Mouse (Mus musculus) kidney, embryonic 16.5 days (tissue): ENCODE measurements around the gene Olfr699. TPM values are rescaled to one million over a fixed set of nuclear protein-coding genes. Genes with fewer than 3 reads are reported as not detected.
"Not testable (repeated sequence)": the region's sequence is repeated elsewhere in the genome, so short reads cannot be mapped to it uniquely, and the experiment has no call there.

Source experiments
- ATAC-seq: fragments of 200-750 bp; cut with Nextera tagmentation; 2 replicates; pipeline ENCODE4 v1.8.0; 2017; ENCODE audit warnings: moderate TSS enrichment; ENCODE audit not compliant: low FRiP score, low TSS enrichment
- H3K27ac ChIP-seq: fragments of 300-500 bp; sonication (generic); 2 replicates; pipeline ENCODE4 v1.5.1; 2014; ENCODE audit warnings: low read length
- H3K27me3 ChIP-seq: fragments of 300-500 bp; sonication (generic); 2 replicates; pipeline ENCODE4 v1.6.1; 2014; ENCODE audit warnings: low read length, control low read depth, mixed read lengths; ENCODE audit not compliant: insufficient read depth
- H3K36me3 ChIP-seq: fragments of 300-500 bp; sonication (generic); 2 replicates; pipeline ENCODE4 v1.6.1; 2014; ENCODE audit warnings: low read length, control low read depth, mixed read lengths; ENCODE audit not compliant: insufficient read depth
- H3K4me1 ChIP-seq: fragments of 300-500 bp; sonication (generic); 2 replicates; pipeline ENCODE4 v1.6.1; 2014; ENCODE audit warnings: low read length, control low read depth, mixed read lengths; ENCODE audit not compliant: insufficient read depth
- H3K4me2 ChIP-seq: fragments of 300-500 bp; sonication (generic); replicated peaks from 2 replicates; pipeline ENCODE4 v1.6.1; 2014; ENCODE audit warnings: low read depth, low read length
- H3K4me3 ChIP-seq: fragments of 300-500 bp; sonication (generic); 2 replicates; pipeline ENCODE4 v1.5.1; 2014; ENCODE audit warnings: mild to moderate bottlenecking, low read length
- H3K9ac ChIP-seq: fragments of 300-500 bp; sonication (generic); replicated peaks from 2 replicates; pipeline ENCODE4 v1.6.1; 2014; ENCODE audit warnings: low read length
- H3K9me3 ChIP-seq: fragments of 300-500 bp; sonication (generic); 2 replicates; pipeline ENCODE4 v1.6.1; 2016; ENCODE audit warnings: low read length, control low read depth
- WGBS: fragments of 180-500 bp; shearing (Covaris S2); extraction: QIAGEN DNeasy Blood & Tissue Kit; methylation state at CpG from one replicate; pipeline ENCODE4 v1.1.7; 2014; 5-methylcytosine and 5-hydroxymethylcytosine counted together
- polyA plus RNA-seq: library from polyadenylated mRNA; unstranded; fragments of >200 nt; fragmentation: Nextera tagmentation; extraction: Ambion mirVana; gene quantifications from 2 replicates; pipeline ENCODE4 v1.2.1, GENCODE M21; 2015

Olfr699 gene
- polyA plus RNA-seq: not detected in 2 replicates

DNA sequence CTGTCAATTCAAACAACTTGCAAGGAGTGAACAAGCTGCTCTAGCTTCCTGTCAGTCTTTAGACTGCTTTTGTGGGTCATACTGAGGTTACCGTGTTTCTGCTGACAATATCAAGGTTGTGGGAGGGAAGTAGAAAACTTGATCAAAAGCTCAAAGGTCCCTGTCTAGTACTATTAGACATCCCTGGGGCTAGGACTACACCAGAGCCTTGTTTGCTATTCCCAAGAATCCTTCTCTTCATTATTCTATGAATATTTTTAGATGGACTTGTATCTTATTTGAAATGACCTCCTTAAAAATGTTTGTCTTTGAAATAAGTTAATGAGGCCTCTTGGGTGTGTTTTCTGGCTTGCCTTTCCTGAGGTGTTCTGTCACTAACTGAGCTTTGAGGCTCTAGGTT is at the start of gene Olfr699:
Gene Olfr699 (minus strand): TSS at position 101 of the 400 bp plus-strand sequence.
- Histone ChIP-seq H3K4me1 (no peaks in the 10 kb centered on the region), H3K4me3 (no peak within 1 kb of the TSS), H3K4me2 (no peak within 1 kb of the TSS), H3K27me3 (no peaks in the 10 kb centered on the region), H3K36me3 (no peaks in the 10 kb centered on the region), H3K9me3 (no peaks in the 10 kb centered on the region), H3K27ac (no peak within 1 kb of the TSS), H3K9ac (no peak within 1 kb of the TSS)
- 67% methylated on average over 1 of the region's 1 CpGs for WGBS
- ATAC-seq: no peak

- H3K4me2 ChIP-seq: no peak within 1 kb of the TSS
- no peaks in the 10 kb centered on the region for H3K36me3 ChIP-seq
- no peak within 1 kb of the TSS for H3K9ac ChIP-seq
- no peak within 1 kb of the TSS for H3K4me3 ChIP-seq
- H3K27ac ChIP-seq: no peak within 1 kb of the TSS
- ATAC-seq: no peak
- H3K9me3 ChIP-seq: no peaks in the 10 kb centered on the region
- no peaks in the 10 kb centered on the region for H3K27me3 ChIP-seq
- no peaks in the 10 kb centered on the region for H3K4me1 ChIP-seq
Observed at GRCm38 (mm10) chr7:106833793-106834192, 40.8 kb upstream of the Olfr699 start, which contains the start of gene Olfr702. Gene Olfr702, minus strand, starts transcription at chr7:106833893.

- Histone ChIP-seq H3K27me3 (no peaks in the 10 kb centered on the region), H3K4me3 (no peak overlapping the region), H3K4me2 (no peak overlapping the region), H3K9ac (no peak overlapping the region), H3K9me3 (no peaks in the 10 kb centered on the region), H3K36me3 (no peaks in the 10 kb centered on the region), H3K4me1 (no peaks in the 10 kb centered on the region), H3K27ac (no peak overlapping the region)
- no peak for ATAC-seq
Observed at GRCm38 (mm10) chr7:106818414-106818813, 25.4 kb upstream of the Olfr699 start.

GRCm38 (mm10) chr7:106815775-106816174 is 22.8 kb upstream of the Olfr699 start:
- Histone ChIP-seq H3K27ac (no peak overlapping the region), H3K27me3 (no peaks in the 10 kb centered on the region), H3K36me3 (no peaks in the 10 kb centered on the region), H3K4me2 (no peak overlapping the region), H3K4me3 (no peak overlapping the region), H3K4me1 (no peaks in the 10 kb centered on the region), H3K9ac (no peak overlapping the region), H3K9me3 (no peaks in the 10 kb centered on the region)
- 43% methylated on average over 2 of the region's 2 CpGs for WGBS
- no peak for ATAC-seq

DNA sequence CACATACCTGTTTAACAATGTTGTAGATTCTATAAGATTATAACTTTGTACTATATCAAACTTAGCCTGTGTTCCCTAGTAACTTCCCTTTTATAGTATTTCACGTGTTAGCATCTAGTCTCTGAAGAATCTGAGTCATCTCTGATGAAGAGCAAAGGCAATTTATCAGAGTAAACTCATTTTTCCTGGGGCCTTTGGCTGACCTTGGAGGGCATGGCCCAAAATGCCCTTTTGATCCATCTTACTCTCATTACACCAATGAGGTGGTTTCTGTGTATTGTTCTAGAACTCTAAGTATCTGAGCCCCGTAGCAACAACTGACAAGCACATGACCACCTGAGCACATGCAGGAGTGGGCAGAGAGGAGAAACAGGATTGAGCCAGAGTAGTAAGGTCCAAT is 20.8 kb upstream of the Olfr699 start, which contains the start of gene Olfr701:
Gene Olfr701 (plus strand): TSS at position 301 of the 400 bp plus-strand sequence.
- Histone ChIP-seq H3K4me2 (no peak within 1 kb of the TSS), H3K27ac (no peak within 1 kb of the TSS), H3K27me3 (no peaks in the 10 kb centered on the region), H3K4me3 (no peak within 1 kb of the TSS), H3K9me3 (no peaks in the 10 kb centered on the region), H3K4me1 (no peaks in the 10 kb centered on the region), H3K36me3 (no peaks in the 10 kb centered on the region), H3K9ac (no peak within 1 kb of the TSS)
- no peak for ATAC-seq
- 65% methylated on average over 2 of the region's 2 CpGs for WGBS

DNA sequence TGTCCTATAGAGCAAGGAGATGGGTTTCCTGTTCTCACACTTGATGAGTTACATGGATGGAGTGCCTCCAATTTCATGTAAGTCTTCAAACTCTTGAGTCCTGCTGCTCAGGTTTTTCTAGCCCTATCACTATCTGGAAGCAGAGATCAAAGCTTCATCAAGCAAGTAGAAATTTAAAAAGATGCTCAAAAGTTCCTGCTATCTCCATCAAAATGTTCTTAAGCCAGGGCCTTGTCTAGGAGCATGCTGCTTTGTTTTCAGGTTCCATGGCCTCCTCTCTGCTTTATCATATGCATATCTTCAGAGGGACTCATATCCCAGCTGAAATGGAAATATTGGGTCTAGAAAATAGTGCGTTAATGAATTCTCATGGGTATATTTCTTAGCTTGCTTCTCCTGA is 15.7 kb upstream of the Olfr699 start, which contains the start of gene Olfr700:
Gene Olfr700 (minus strand): TSS at position 101 of the 400 bp plus-strand sequence.
- Histone ChIP-seq H3K4me2 (no peak within 1 kb of the TSS), H3K4me1 (no peaks in the 10 kb centered on the region), H3K27me3 (no peaks in the 10 kb centered on the region), H3K27ac (no peak within 1 kb of the TSS), H3K9me3 (no peaks in the 10 kb centered on the region), H3K4me3 (no peak within 1 kb of the TSS), H3K9ac (no peak within 1 kb of the TSS), H3K36me3 (no peaks in the 10 kb centered on the region)
- no peak for ATAC-seq
- WGBS: 86% methylated on average over 1 of the region's 1 CpGs

- Histone ChIP-seq H3K9ac (no peak overlapping the region), H3K27ac (no peak overlapping the region), H3K4me3 (no peak overlapping the region), H3K4me1 (no peaks in the 10 kb centered on the region), H3K27me3 (no peaks in the 10 kb centered on the region), H3K9me3 (no peaks in the 10 kb centered on the region), H3K4me2 (no peak overlapping the region), H3K36me3 (no peaks in the 10 kb centered on the region)
- no peak for ATAC-seq
Observed at GRCm38 (mm10) chr7:106788330-106788729, 4.7 kb downstream of the Olfr699 start.

GRCm38 (mm10) chr7:106761008-106761407 is 32.0 kb downstream of the Olfr699 start:
- H3K4me2 ChIP-seq, ATAC-seq, H3K36me3 ChIP-seq, H3K4me3 ChIP-seq, H3K27ac ChIP-seq, H3K4me1 ChIP-seq, H3K27me3 ChIP-seq, H3K9ac ChIP-seq, H3K9me3 ChIP-seq: not testable (repeated sequence)
- 90% methylated on average over 2 of the region's 2 CpGs for WGBS

DNA sequence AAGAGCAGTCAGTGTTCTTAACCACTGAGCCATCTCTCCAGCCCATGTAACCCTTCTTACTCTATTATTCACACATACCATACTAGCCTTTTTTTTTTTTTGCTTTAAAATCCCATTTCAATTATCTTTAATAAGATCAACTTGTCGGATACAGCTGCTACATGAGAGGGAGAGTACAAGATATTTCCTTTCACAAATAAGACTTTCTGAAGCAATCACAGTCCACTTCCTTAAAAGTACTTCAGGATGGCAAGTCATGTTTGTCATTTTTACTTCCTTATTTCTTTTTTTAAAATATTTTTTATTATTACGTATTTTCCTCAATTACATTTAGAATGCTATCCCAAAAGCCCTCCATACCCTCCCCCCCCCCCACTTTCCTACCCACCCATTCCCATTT is 34.2 kb downstream of the Olfr699 start:
- Histone ChIP-seq H3K27me3 (no peaks in the 10 kb centered on the region), H3K36me3 (no peaks in the 10 kb centered on the region), H3K4me3 (no peak overlapping the region), H3K4me1 (no peaks in the 10 kb centered on the region), H3K4me2 (no peak overlapping the region), H3K27ac (no peak overlapping the region), H3K9ac (no peak overlapping the region), H3K9me3 (no peaks in the 10 kb centered on the region)
- ATAC-seq: no peak
- 80% methylated on average over 2 of the region's 2 CpGs for WGBS

DNA sequence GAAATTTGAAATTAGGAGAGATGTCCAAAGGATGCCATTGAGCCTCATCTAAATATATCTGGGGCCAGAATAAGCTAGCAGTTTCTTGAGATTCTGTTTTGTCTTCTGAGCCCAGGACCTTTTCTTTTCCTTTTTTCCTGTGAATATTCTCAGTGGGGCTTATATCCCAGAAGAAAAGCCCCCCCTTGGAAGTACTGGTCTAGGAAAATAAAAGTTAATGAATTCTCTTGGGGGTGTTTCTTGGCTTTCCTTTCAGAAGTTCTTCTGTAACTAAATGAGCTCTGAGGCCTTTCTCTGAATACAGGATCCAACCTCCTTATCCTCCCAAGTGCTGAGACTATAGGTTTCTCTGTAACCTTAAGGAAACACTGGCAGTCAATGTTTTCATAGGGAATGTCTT is 37.7 kb downstream of the Olfr699 start, which contains the start of gene Olfr698:
Gene Olfr698 (minus strand): TSS at position 101 of the 400 bp plus-strand sequence.
- no peaks in the 10 kb centered on the region for H3K9me3 ChIP-seq
- no peaks in the 10 kb centered on the region for H3K36me3 ChIP-seq
- no peaks in the 10 kb centered on the region for H3K4me1 ChIP-seq
- no peak within 1 kb of the TSS for H3K4me2 ChIP-seq
- H3K27ac ChIP-seq: no peak within 1 kb of the TSS
- H3K4me3 ChIP-seq: no peak within 1 kb of the TSS
- no peak for ATAC-seq
- H3K27me3 ChIP-seq: no peaks in the 10 kb centered on the region
- H3K9ac ChIP-seq: no peak within 1 kb of the TSS
